33 mouse cellular contexts compared by ENCODE assay signal in genomic region chr11:100757566-100757965, GRCm38 (mm10). TPM values are rescaled to one million over a fixed set of nuclear protein-coding genes. Genes with fewer than 3 reads are reported as not detected.
DNase-seq lines count a peak whose midpoint lies in the region; ATAC-seq and TF ChIP-seq lines count a peak whose summit lies in the region.
"Had no signal": no experiment of that assay in that cellular context is flagged by ENCODE, and none has a peak within 500 bp of the region (broad histone marks: within the 10 kb centered on the region; RNA-seq: fewer than 3 reads in every experiment).

No protein-coding gene starts in this region.

- no peak overlapping the region for H3K9ac ChIP-seq in hindbrain, embryonic 13.5 days
- H3K9ac ChIP-seq in hindbrain, embryonic 14.5 days: no peak overlapping the region
- H3K9ac ChIP-seq in midbrain, embryonic 16.5 days (ENCODE audit: low read depth, low read length): no peak overlapping the region
- no peak overlapping the region for H3K9ac ChIP-seq in midbrain, embryonic 14.5 days (replicated peaks; ENCODE audit: low read length)
- peak overlapping the region; percentile 31; the same call in 1 of the 2 replicates for H3K9ac ChIP-seq in CH12.LX (ENCODE audit: insufficient read depth, low read depth)
- H3K9ac ChIP-seq: embryonic facial prominence, embryonic 12.5 days; forebrain, embryonic 15.5 days; limb, embryonic 15.5 days; liver, embryonic 14.5 days had no signal

- no peak for TF ChIP-seq CTCF in CH12.LX (conservative IDR thresholded peaks at IDR 0.05 in 1 of 2, IDR thresholded peaks at IDR 0.05 in 1 of 2; ENCODE audit: low read depth in 2 of 2, low read length in 2 of 2)

- no peak overlapping the region for H3K4me3 ChIP-seq in hindbrain, embryonic 13.5 days
- H3K4me3 ChIP-seq in hindbrain, embryonic 14.5 days (replicated peaks; ENCODE audit: low read length): no peak overlapping the region
- H3K4me3 ChIP-seq in midbrain, embryonic 16.5 days (ENCODE audit: low read depth, low read length): no peak overlapping the region
- no peak overlapping the region for H3K4me3 ChIP-seq in midbrain, embryonic 14.5 days (replicated peaks; ENCODE audit: low read depth, low read length)
- H3K4me3 ChIP-seq in CH12.LX (replicated peaks in 1 of 3; ENCODE audit: low read depth in 2 of 3, low read length in 2 of 3, poor library complexity in 1 of 3): no peak overlapping the region
- H3K4me3 ChIP-seq: embryonic facial prominence, embryonic 12.5 days; forebrain, embryonic 15.5 days; gastrocnemius, adult 2 months; limb, embryonic 10.5 days; limb, embryonic 15.5 days had no signal

- intact Hi-C loops in left cerebral cortex, postnatal 10 days (cut with DNase I): no loop called here

- no peak; the same call in 1 of the 2 replicates for TF ChIP-seq RAD21 in CH12.LX (IDR thresholded peaks at IDR 0.05; ENCODE audit: low read depth, low read length)

- no peaks in the 10 kb centered on the region for H3K79me2 ChIP-seq in CH12.LX (replicated peaks; ENCODE audit: control insufficient read depth, extremely low read depth, insufficient read depth, poor library complexity, severe bottlenecking)

- TF ChIP-seq EP300 in CH12.LX (IDR thresholded peaks at IDR 0.05; ENCODE audit: low read length): no peak; the same call in 1 of the 2 replicates

- in situ Hi-C loops in CH12.LX (cut with MboI; ENCODE audit: low pct_ligation_motif_present, low pct_unique_long_range_greater_than_20kb, low sequenced_read_pairs): no loop called here

- H3K36me3 ChIP-seq in hindbrain, embryonic 13.5 days: peaks cover 34% of the 10 kb centered on the region
- H3K36me3 ChIP-seq in hindbrain, embryonic 14.5 days (replicated peaks; ENCODE audit: control insufficient read depth, insufficient read depth): peaks cover 26% of the 10 kb centered on the region; the same call in 1 of the 2 replicates
- peaks cover 9% of the 10 kb centered on the region for H3K36me3 ChIP-seq in midbrain, embryonic 16.5 days (ENCODE audit: control insufficient read depth, insufficient read depth, low read length)
- H3K36me3 ChIP-seq in midbrain, embryonic 14.5 days (ENCODE audit: control insufficient read depth, insufficient read depth, low read length): peaks cover 23% of the 10 kb centered on the region
- H3K36me3 ChIP-seq in CH12.LX (replicated peaks in 1 of 2; ENCODE audit: control insufficient read depth in 1 of 2, insufficient read depth in 1 of 2, low read length in 1 of 2): peaks cover 12 to 40% of the 10 kb centered on the region in 2 experiments
- H3K36me3 ChIP-seq in splenic B cell, adult 2 months (ENCODE audit: control insufficient read depth, insufficient read depth, low read length, poor library complexity, severe bottlenecking): no peaks in the 10 kb centered on the region
- H3K36me3 ChIP-seq: embryonic facial prominence, embryonic 12.5 days; forebrain, embryonic 15.5 days; limb, embryonic 10.5 days; limb, embryonic 15.5 days had no signal

- peak overlapping the region; percentile 66; the same call in 1 of the 2 replicates for H3K4me2 ChIP-seq in hindbrain, embryonic 13.5 days
- no peak overlapping the region for H3K4me2 ChIP-seq in hindbrain, embryonic 14.5 days (replicated peaks)
- H3K4me2 ChIP-seq in midbrain, embryonic 16.5 days (ENCODE audit: low read length): peak overlapping the region; percentile 75
- H3K4me2 ChIP-seq in midbrain, embryonic 14.5 days (ENCODE audit: low read length): no peak overlapping the region
- H3K4me2 ChIP-seq in CH12.LX (ENCODE audit: insufficient read depth, low read depth, poor library complexity, severe bottlenecking): peak overlapping the region; percentile 53
- H3K4me2 ChIP-seq: embryonic facial prominence, embryonic 12.5 days; limb, embryonic 15.5 days had no signal

- no peak for ATAC-seq in hindbrain, embryonic 13.5 days (ENCODE audit: low FRiP score)
- no peak for ATAC-seq in hindbrain, embryonic 14.5 days (ENCODE audit: low FRiP score)
- ATAC-seq in midbrain, embryonic 16.5 days: no peak
- ATAC-seq in midbrain, embryonic 14.5 days (ENCODE audit: low FRiP score, low TSS enrichment): no peak
- ATAC-seq: forebrain, embryonic 15.5 days; hindbrain, embryonic 16.5 days; intestine, embryonic 16.5 days had no signal

- no peak overlapping the region for H3K27ac ChIP-seq in hindbrain, embryonic 13.5 days
- H3K27ac ChIP-seq in hindbrain, embryonic 14.5 days: no peak overlapping the region
- H3K27ac ChIP-seq in midbrain, embryonic 16.5 days (ENCODE audit: low read length): no peak overlapping the region
- H3K27ac ChIP-seq in midbrain, embryonic 14.5 days (replicated peaks; ENCODE audit: low read depth, low read length): no peak overlapping the region
- H3K27ac ChIP-seq in CH12.LX (ENCODE audit: insufficient read depth, low read depth): peak overlapping the region; percentile 91
- H3K27ac ChIP-seq: embryonic facial prominence, embryonic 12.5 days; forebrain, embryonic 15.5 days; gastrocnemius, adult 2 months; limb, embryonic 10.5 days; limb, embryonic 15.5 days; liver, embryonic 14.5 days had no signal

- 0 out of 2 replicates have a peak, but pooled peaks cover 10% of the 10 kb centered on the region for H3K27me3 ChIP-seq in hindbrain, embryonic 13.5 days
- no peaks in the 10 kb centered on the region for H3K27me3 ChIP-seq in hindbrain, embryonic 14.5 days (ENCODE audit: control insufficient read depth, insufficient read depth, low read length)
- H3K27me3 ChIP-seq in midbrain, embryonic 16.5 days (ENCODE audit: control insufficient read depth, insufficient read depth, low read depth, low read length): no peaks in the 10 kb centered on the region
- H3K27me3 ChIP-seq in midbrain, embryonic 14.5 days (ENCODE audit: control insufficient read depth, insufficient read depth, low read length): no peaks in the 10 kb centered on the region
- peaks cover 7% of the 10 kb centered on the region for H3K27me3 ChIP-seq in CH12.LX (replicated peaks)
- no peaks in the 10 kb centered on the region for H3K27me3 ChIP-seq in splenic B cell, adult 2 months (ENCODE audit: control insufficient read depth, insufficient read depth, low read length, poor library complexity, severe bottlenecking)

- peaks cover 32% of the 10 kb centered on the region for H3K4me1 ChIP-seq in hindbrain, embryonic 13.5 days (replicated peaks)
- H3K4me1 ChIP-seq in hindbrain, embryonic 14.5 days (replicated peaks; ENCODE audit: control insufficient read depth, insufficient read depth, low read length): 0 out of 2 replicates have a peak, but pooled peaks cover 6% of the 10 kb centered on the region
- peaks cover 5% of the 10 kb centered on the region for H3K4me1 ChIP-seq in midbrain, embryonic 16.5 days (ENCODE audit: control insufficient read depth, insufficient read depth, low read length)
- peaks cover 10% of the 10 kb centered on the region; the same call in 1 of the 2 replicates for H3K4me1 ChIP-seq in midbrain, embryonic 14.5 days (ENCODE audit: control insufficient read depth, insufficient read depth, low read length)
- peaks cover 26 to 57% of the 10 kb centered on the region in 2 experiments for H3K4me1 ChIP-seq in CH12.LX (ENCODE audit: control insufficient read depth in 1 of 2, insufficient read depth in 2 of 2)

- dilution Hi-C loops in CH12.LX (cut with MboI; ENCODE audit: extremely low pct_ligation_motif_present, extremely low pct_unique_long_range_greater_than_20kb, low sequenced_read_pairs): no loop called here

- WGBS in hindbrain, embryonic 13.5 days: 92% methylated on average over 12 of the region's 12 CpGs
- WGBS in hindbrain, embryonic 14.5 days: 91% methylated on average over 12 of the region's 12 CpGs
- WGBS in midbrain, embryonic 16.5 days: 89% methylated on average over 12 of the region's 12 CpGs
- 92% methylated on average over 12 of the region's 12 CpGs for WGBS in midbrain, embryonic 14.5 days

- H3K9me3 ChIP-seq in hindbrain, embryonic 13.5 days: no peaks in the 10 kb centered on the region
- H3K9me3 ChIP-seq in hindbrain, embryonic 14.5 days (ENCODE audit: control insufficient read depth, low read length): no peaks in the 10 kb centered on the region
- H3K9me3 ChIP-seq in midbrain, embryonic 16.5 days (replicated peaks; ENCODE audit: control insufficient read depth, low read length, poor library complexity, severe bottlenecking): no peaks in the 10 kb centered on the region
- H3K9me3 ChIP-seq in midbrain, embryonic 14.5 days (ENCODE audit: control insufficient read depth, low read length): no peaks in the 10 kb centered on the region
- no peaks in the 10 kb centered on the region for H3K9me3 ChIP-seq in CH12.LX (replicated peaks; ENCODE audit: low read length)
- H3K9me3 ChIP-seq: embryonic facial prominence, embryonic 12.5 days; forebrain, embryonic 15.5 days; limb, embryonic 10.5 days; limb, embryonic 15.5 days had no signal

- TF ChIP-seq POLR2A in CH12.LX (IDR thresholded peaks at IDR 0.05; ENCODE audit: low read depth, low read length): peak; percentile 66

- no peak for DNase-seq in hindbrain, embryonic 14.5 days (ENCODE audit: low spot score)
- no peak for DNase-seq in midbrain, embryonic 14.5 days
- DNase-seq in CH12.LX (ENCODE audit: extremely low read depth): peak; percentile 91
- peak; percentile 77 for DNase-seq in splenic B cell, adult 2 months (ENCODE audit: low read depth, low spot score)
- DNase-seq in left cerebral cortex, postnatal 10 days (ENCODE audit: extremely low spot score in 1 of 2, low spot score in 2 of 2): no peak
- DNase-seq: adrenal gland, postnatal 14 days; cerebellum, adult 11 months; cerebellum, adult 9-10 months; embryo, embryonic 11 days; gastrocnemius, adult 2 months; heart, postnatal 14 days; kidney, adult 9 months; kidney, postnatal 10 days; layer of hippocampus, postnatal 36 days; lung, adult 2 months; lung, postnatal 14 days; thymus, postnatal 14 days had no signal

RNA-seq across cellular contexts. Expression of gene Kcnh4, which starts 2.2 kb away (rescaled TPM):
- 7.4 and 7.5 TPM in 2 replicates for polyA plus RNA-seq in hindbrain, embryonic 13.5 days (2015; fragmentation: Nextera tagmentation; extraction: Ambion mirVana)
- 7.6 and 8.8 TPM in 2 replicates for polyA plus RNA-seq in hindbrain, embryonic 14.5 days (2014; fragmentation: Nextera tagmentation; extraction: Ambion mirVana)
- 11.4 and 12.3 TPM in 2 replicates for polyA plus RNA-seq in midbrain, embryonic 16.5 days (2015; fragmentation: Nextera tagmentation; extraction: Ambion mirVana)
- polyA plus RNA-seq in midbrain, embryonic 14.5 days (2014; fragmentation: Nextera tagmentation; extraction: Ambion mirVana): 9.8 and 13.0 TPM in 2 replicates
- total RNA-seq in CH12.LX (2012; rRNA removed): 1.8 and 2.2 TPM in 2 replicates
- 0.87 and 1.0 TPM in 2 replicates for total RNA-seq in CH12.LX (2014; rRNA removed)
- polyA plus RNA-seq in CH12.LX (2012; ENCODE audit: insufficient read length, low read depth): 3.4 and 4.0 TPM in 2 replicates
- total RNA-seq in left cerebral cortex, postnatal 10 days (2021): 1 to 10 TPM; 7.8 to 9.5 TPM
- total RNA-seq: gastrocnemius, adult 2 months; heart, postnatal 14 days had no signal
- polyA plus RNA-seq: C2C12; heart, embryonic 14.5 days; limb, embryonic 10.5 days; limb, embryonic 15.5 days; liver, embryonic 14.5 days had no signal

RNA-seq across cellular contexts. Expression of gene Hcrt, which starts 5.2 kb away (rescaled TPM):
- 0.42 TPM in 1 of 2 replicates, not detected in the other for polyA plus RNA-seq in hindbrain, embryonic 13.5 days (2015; fragmentation: Nextera tagmentation; extraction: Ambion mirVana)
- 0.78 TPM in 1 of 2 replicates, not detected in the other for polyA plus RNA-seq in hindbrain, embryonic 14.5 days (2014; fragmentation: Nextera tagmentation; extraction: Ambion mirVana)
- 2.5 and 4.6 TPM in 2 replicates for polyA plus RNA-seq in midbrain, embryonic 16.5 days (2015; fragmentation: Nextera tagmentation; extraction: Ambion mirVana)
- 0.55 TPM in 1 of 2 replicates, not detected in the other for polyA plus RNA-seq in midbrain, embryonic 14.5 days (2014; fragmentation: Nextera tagmentation; extraction: Ambion mirVana)
- total RNA-seq in CH12.LX (2012; rRNA removed): not detected in 2 replicates
- not detected in 2 replicates for total RNA-seq in CH12.LX (2014; rRNA removed)
- not detected in 2 replicates for polyA plus RNA-seq in CH12.LX (2012; ENCODE audit: insufficient read length, low read depth)
- under 1 TPM in 1 of 2 experiments, not detected in 1; 0.86 TPM for total RNA-seq in left cerebral cortex, postnatal 10 days (2021)
- total RNA-seq: adrenal gland, postnatal 14 days; gastrocnemius, adult 2 months; heart, postnatal 14 days; layer of hippocampus, postnatal 36 days had no signal
- polyA plus RNA-seq: C2C12; embryonic facial prominence, embryonic 12.5 days; gonadal fat pad, adult 2 months; heart, embryonic 14.5 days; intestine, embryonic 16.5 days; large intestine, adult 2 months; limb, embryonic 10.5 days; limb, embryonic 15.5 days; liver, embryonic 14.5 days; lung, adult 2 months; stomach, embryonic 16.5 days; urinary bladder, adult 2 months had no signal

RNA-seq across cellular contexts. Expression of gene Ghdc, which starts 13.2 kb away (rescaled TPM):
- 3.8 and 5.9 TPM in 2 replicates for polyA plus RNA-seq in hindbrain, embryonic 13.5 days (2015; fragmentation: Nextera tagmentation; extraction: Ambion mirVana)
- polyA plus RNA-seq in hindbrain, embryonic 14.5 days (2014; fragmentation: Nextera tagmentation; extraction: Ambion mirVana): 2.7 and 4.4 TPM in 2 replicates
- 6.8 and 7.5 TPM in 2 replicates for polyA plus RNA-seq in midbrain, embryonic 16.5 days (2015; fragmentation: Nextera tagmentation; extraction: Ambion mirVana)
- polyA plus RNA-seq in midbrain, embryonic 14.5 days (2014; fragmentation: Nextera tagmentation; extraction: Ambion mirVana): 3.0 TPM in 2 replicates
- total RNA-seq in CH12.LX (2012; rRNA removed) (16.6 and 17.0 TPM in 2 replicates), CH12.LX (2014; rRNA removed) (10.9 and 11.5 TPM in 2 replicates)
- 16.7 and 17.9 TPM in 2 replicates for polyA plus RNA-seq in CH12.LX (2012; ENCODE audit: insufficient read length, low read depth)
- 1 to 10 TPM; 5.9 to 7.6 TPM for total RNA-seq in left cerebral cortex, postnatal 10 days (2021)

RNA-seq across cellular contexts. Expression of gene Rab5c, which starts 19.6 kb away (rescaled TPM):
- polyA plus RNA-seq in hindbrain, embryonic 13.5 days (2015; fragmentation: Nextera tagmentation; extraction: Ambion mirVana): 28.2 and 29.0 TPM in 2 replicates
- 80.5 and 105 TPM in 2 replicates for polyA plus RNA-seq in hindbrain, embryonic 14.5 days (2014; fragmentation: Nextera tagmentation; extraction: Ambion mirVana)
- 41.1 and 43.3 TPM in 2 replicates for polyA plus RNA-seq in midbrain, embryonic 16.5 days (2015; fragmentation: Nextera tagmentation; extraction: Ambion mirVana)
- polyA plus RNA-seq in midbrain, embryonic 14.5 days (2014; fragmentation: Nextera tagmentation; extraction: Ambion mirVana): 86.8 and 156 TPM in 2 replicates
- total RNA-seq in CH12.LX (2012; rRNA removed): 121 and 144 TPM in 2 replicates
- total RNA-seq in CH12.LX (2014; rRNA removed): 135 and 150 TPM in 2 replicates
- polyA plus RNA-seq in CH12.LX (2012; ENCODE audit: insufficient read length, low read depth): 144 and 156 TPM in 2 replicates
- 100 to 1,000 TPM; 162 to 167 TPM for total RNA-seq in left cerebral cortex, postnatal 10 days (2021)

RNA-seq across cellular contexts. Expression of gene Hspb9, which starts 43.9 kb away (rescaled TPM):
- 0.43 TPM in 1 of 2 replicates, not detected in the other for polyA plus RNA-seq in hindbrain, embryonic 13.5 days (2015; fragmentation: Nextera tagmentation; extraction: Ambion mirVana)
- not detected in 2 replicates for polyA plus RNA-seq in hindbrain, embryonic 14.5 days (2014; fragmentation: Nextera tagmentation; extraction: Ambion mirVana)
- polyA plus RNA-seq in midbrain, embryonic 16.5 days (2015; fragmentation: Nextera tagmentation; extraction: Ambion mirVana): 0.34 TPM in 1 of 2 replicates, not detected in the other
- polyA plus RNA-seq in midbrain, embryonic 14.5 days (2014; fragmentation: Nextera tagmentation; extraction: Ambion mirVana): 0.70 TPM in 1 of 2 replicates, not detected in the other
- not detected in 2 replicates for total RNA-seq in CH12.LX (2012; rRNA removed)
- total RNA-seq in CH12.LX (2014; rRNA removed): not detected in 2 replicates
- 0.54 and 0.57 TPM in 2 replicates for polyA plus RNA-seq in CH12.LX (2012; ENCODE audit: insufficient read length, low read depth)
- total RNA-seq in left cerebral cortex, postnatal 10 days (2021): not detected
- total RNA-seq: adrenal gland, postnatal 14 days; gastrocnemius, adult 2 months; heart, postnatal 14 days; layer of hippocampus, postnatal 36 days had no signal
- polyA plus RNA-seq: embryonic facial prominence, embryonic 12.5 days; heart, embryonic 14.5 days; intestine, embryonic 16.5 days; large intestine, adult 2 months; neural tube, embryonic 14.5 days had no signal

Comparison
In these comparisons a context has a peak if more than half of its experiments do, and no peak if none do; other contexts are left out.
1. H3K4me2 ChIP-seq: peak in hindbrain, embryonic 13.5 days (single experiment), midbrain, embryonic 16.5 days (single experiment) and CH12.LX (single experiment); none in hindbrain, embryonic 14.5 days (single experiment) and midbrain, embryonic 14.5 days (single experiment).
2. DNase-seq: peak in CH12.LX (single experiment) and splenic B cell, adult 2 months (single experiment); none in hindbrain, embryonic 14.5 days (single experiment), midbrain, embryonic 14.5 days (single experiment) and left cerebral cortex, postnatal 10 days (0 of 2).